Mouse (Mus musculus): Measurements from ENCODE around the gene Bbs12.

DNA sequence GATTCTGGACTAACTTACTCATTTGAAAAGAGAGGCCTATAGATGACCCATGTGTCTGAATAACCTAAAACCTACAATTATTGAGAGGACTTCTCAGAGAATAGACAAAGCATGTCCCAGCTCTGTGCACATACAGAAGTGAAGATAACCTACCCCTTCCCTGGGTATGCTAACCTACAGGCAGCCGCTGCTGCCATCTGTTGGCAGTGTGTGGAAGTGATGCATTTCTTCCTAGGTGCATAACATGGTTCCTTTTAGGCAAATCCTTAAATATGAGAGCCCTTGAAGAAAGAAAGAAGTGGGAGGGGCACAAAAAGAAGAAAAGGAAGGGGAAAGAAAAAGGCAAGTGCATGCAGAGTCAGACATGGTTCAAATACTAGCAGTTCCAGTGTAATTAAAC, 41.1 kb upstream of the Bbs12 start:
- peak; percentile 76; the same call in 1 of the 2 replicates for TF ChIP-seq CTCF (IDR thresholded peaks at IDR 0.05; ENCODE audit: borderline replicate concordance, insufficient read depth, low read length)
- no peak for TF ChIP-seq POLR2A (IDR thresholded peaks at IDR 0.05; ENCODE audit: low read depth, low read length)
